Mouse (Mus musculus) liver, postnatal 0 days (tissue): ENCODE data around the gene Vasp. TPM values are rescaled to one million over a fixed set of nuclear protein-coding genes. Genes with fewer than 3 reads are reported as not detected.

Experiments
- ATAC-seq: fragments of 200-750 bp; cut with Nextera tagmentation; 2 replicates; pipeline ENCODE4 v1.8.0; 2017; ENCODE audit warnings: mild to moderate bottlenecking, moderate library complexity
- DNase-seq: peaks from one replicate; pipeline ENCODE4 v3.0.0-alpha.2; 2016
- H3K27ac ChIP-seq: fragments of 300-500 bp; sonication (generic); 2 replicates; pipeline ENCODE4 v1.5.1; 2014; ENCODE audit warnings: antibody characterized with exemption, moderate library complexity, mild to moderate bottlenecking, low read depth
- H3K27me3 ChIP-seq: fragments of 300-500 bp; sonication (generic); 2 replicates; pipeline ENCODE4 v1.6.1; 2014; ENCODE audit warnings: low read length, control low read depth, mixed read lengths; ENCODE audit not compliant: insufficient read depth
- H3K36me3 ChIP-seq: fragments of 300-500 bp; sonication (generic); replicated peaks from 2 replicates; pipeline ENCODE4 v1.6.1; 2014; ENCODE audit warnings: mild to moderate bottlenecking, control low read depth, low read length, moderate library complexity, mixed read lengths; ENCODE audit not compliant: insufficient read depth
- H3K4me1 ChIP-seq: fragments of 300-500 bp; sonication (generic); 2 replicates; pipeline ENCODE4 v1.6.1; 2014; ENCODE audit warnings: antibody characterized with exemption, mild to moderate bottlenecking, control low read depth; ENCODE audit not compliant: insufficient read depth
- H3K4me2 ChIP-seq: fragments of 300-500 bp; sonication (generic); 2 replicates; pipeline ENCODE4 v1.6.1; 2014; ENCODE audit warnings: low read depth, mild to moderate bottlenecking, low read length, moderate library complexity, mixed read lengths
- H3K4me3 ChIP-seq: fragments of 300-500 bp; sonication (generic); 2 replicates; pipeline ENCODE4 v1.5.1; 2014; ENCODE audit warnings: low read depth, low read length
- H3K9ac ChIP-seq: fragments of 300-500 bp; sonication (generic); replicated peaks from 2 replicates; pipeline ENCODE4 v1.6.1; 2014; ENCODE audit warnings: mild to moderate bottlenecking, moderate library complexity
- H3K9me3 ChIP-seq: fragments of 300-500 bp; sonication (generic); 2 replicates; pipeline ENCODE4 v1.6.1; 2016; ENCODE audit warnings: mild to moderate bottlenecking, control low read depth, low read length, mixed read lengths
- CTCF ChIP-seq: sonication (generic); IDR thresholded peaks from 2 replicates; pipeline ENCODE4 v1.5.1; 2016; ENCODE audit warnings: antibody characterized with exemption, low read depth
- EP300 ChIP-seq: IDR thresholded peaks from 2 replicates; pipeline ENCODE4 v1.6.1; 2016; ENCODE audit warnings: antibody characterized with exemption, low read depth, mild to moderate bottlenecking
- WGBS: fragments of 180-500 bp; shearing (Covaris S2); extraction: QIAGEN DNeasy Blood & Tissue Kit; methylation state at CpG from one replicate; pipeline ENCODE4 v1.1.7; 2014; ENCODE audit not compliant: insufficient replicate concordance; 5-methylcytosine and 5-hydroxymethylcytosine counted together
- polyA plus RNA-seq: library from polyadenylated mRNA; unstranded; fragments of >200 nt; fragmentation: Nextera tagmentation; extraction: Ambion mirVana; gene quantifications from 2 replicates; pipeline ENCODE4 v1.2.1, GENCODE M21; 2015

Vasp gene
- polyA plus RNA-seq, 1 experiment from 2014 or later = 36.2 TPM

- Histone ChIP-seq H3K4me3 (peak overlapping the region; percentile 33), H3K27ac (no peak overlapping the region), H3K9ac (0 out of 2 replicates have a peak overlapping the region, but pooled peaks have one; percentile 11), H3K4me2 (peak overlapping the region; percentile 64), H3K4me1 (peaks cover 30% of the 10 kb centered on the region), H3K9me3 (no peaks in the 10 kb centered on the region), H3K36me3 (no peaks in the 10 kb centered on the region), H3K27me3 (peaks cover 63% of the 10 kb centered on the region)
- TF ChIP-seq CTCF = no peak
- TF ChIP-seq EP300 = no peak
- no peak for DNase-seq
- WGBS = 2% methylated on average over 45 of the region's 48 CpGs
- no peak for ATAC-seq
Measured at GRCm38 (mm10) chr7:19304501-19305412, 33.1 kb upstream of the Vasp start.

GRCm38 (mm10) chr7:19303770-19304169 lies 32.2 kb upstream of the Vasp start:
- DNase-seq (peak; percentile 88), ATAC-seq (no peak)
- Histone ChIP-seq H3K9ac (no peak overlapping the region), H3K36me3 (no peaks in the 10 kb centered on the region), H3K27ac (no peak overlapping the region), H3K27me3 (peaks cover 63% of the 10 kb centered on the region), H3K4me1 (peaks cover 21% of the 10 kb centered on the region), H3K4me2 (peak overlapping the region; percentile 33; the same call in 1 of the 2 replicates), H3K4me3 (no peak overlapping the region; the same call in 1 of the 2 replicates), H3K9me3 (no peaks in the 10 kb centered on the region)
- peak; percentile 89 for TF ChIP-seq CTCF
- no peak for TF ChIP-seq EP300
- 2% methylated on average over 16 of the region's 16 CpGs for WGBS

- H3K9me3 ChIP-seq = no peaks in the 10 kb centered on the region
- 75% methylated on average over 12 of the region's 12 CpGs for WGBS
- H3K4me1 ChIP-seq = peaks cover 18% of the 10 kb centered on the region; the same call in 1 of the 2 replicates
- no peak overlapping the region for H3K9ac ChIP-seq
- H3K4me3 ChIP-seq = no peak overlapping the region
- DNase-seq (no peak), ATAC-seq (no peak)
- no peaks in the 10 kb centered on the region for H3K36me3 ChIP-seq
- TF ChIP-seq CTCF (no peak), EP300 (no peak)
- no peak overlapping the region for H3K27ac ChIP-seq
- H3K4me2 ChIP-seq = no peak overlapping the region
- H3K27me3 ChIP-seq = peaks cover 63% of the 10 kb centered on the region
Measured at GRCm38 (mm10) chr7:19303046-19303305, 31.4 kb upstream of the Vasp start.

GRCm38 (mm10) chr7:19302264-19303045 lies 30.8 kb upstream of the Vasp start:
- 50% methylated on average over 13 of the region's 13 CpGs for WGBS
- Histone ChIP-seq H3K27me3 (peaks cover 59% of the 10 kb centered on the region), H3K4me2 (no peak overlapping the region), H3K4me1 (peaks cover 15% of the 10 kb centered on the region; the same call in 1 of the 2 replicates), H3K9me3 (no peaks in the 10 kb centered on the region), H3K4me3 (no peak overlapping the region), H3K27ac (no peak overlapping the region), H3K36me3 (no peaks in the 10 kb centered on the region), H3K9ac (no peak overlapping the region)
- no peak for DNase-seq
- no peak for ATAC-seq
- TF ChIP-seq CTCF = no peak
- TF ChIP-seq EP300 = no peak

- Histone ChIP-seq H3K9ac (0 out of 2 replicates have a peak overlapping the region, but pooled peaks have one; percentile 42), H3K4me3 (peak overlapping the region; percentile 44; the same call in 1 of the 2 replicates), H3K36me3 (no peaks in the 10 kb centered on the region), H3K27ac (no peak overlapping the region), H3K27me3 (peaks cover 52% of the 10 kb centered on the region), H3K4me2 (peak overlapping the region; percentile 61), H3K9me3 (no peaks in the 10 kb centered on the region), H3K4me1 (peaks cover 15% of the 10 kb centered on the region; the same call in 1 of the 2 replicates)
- DNase-seq (no peak), ATAC-seq (no peak)
- WGBS = 12% methylated on average over 16 of the region's 16 CpGs
- TF ChIP-seq EP300 (no peak), CTCF (no peak)
Measured at GRCm38 (mm10) chr7:19301461-19302263, 30.0 kb upstream of the Vasp start.
